Mouse (Mus musculus) intestine, embryonic 14.5 days (tissue): ENCODE measurements around the gene Bcl6b. TPM values are rescaled to one million over a fixed set of nuclear protein-coding genes. Genes with fewer than 3 reads are reported as not detected.

ENCODE experiments used
- ATAC-seq: fragments of 200-750 bp; cut with Nextera tagmentation; replicated peaks from 2 replicates; pipeline ENCODE4 v1.8.0; 2017; ENCODE audit warnings: low read depth, moderate number of reproducible peaks, moderate TSS enrichment, moderate library complexity; ENCODE audit not compliant: low FRiP score, low TSS enrichment
- DNase-seq: peaks from one replicate; pipeline ENCODE4 v3.0.0-alpha.2; 2018; ENCODE audit warnings: low spot score
- H3K27ac ChIP-seq: fragments of 300-500 bp; sonication (generic); 2 replicates; pipeline ENCODE4 v1.5.1; 2014; ENCODE audit warnings: low read depth, mild to moderate bottlenecking, control low read depth
- H3K27me3 ChIP-seq: fragments of 300-500 bp; sonication (generic); replicated peaks from 2 replicates; pipeline ENCODE4 v1.6.1; 2014; ENCODE audit warnings: low read length, control low read depth; ENCODE audit not compliant: control insufficient read depth, insufficient read depth
- H3K36me3 ChIP-seq: fragments of 300-500 bp; sonication (generic); 2 replicates; pipeline ENCODE4 v1.6.1; 2014; ENCODE audit warnings: low read length, control low read depth; ENCODE audit not compliant: control insufficient read depth, insufficient read depth
- H3K4me1 ChIP-seq: fragments of 300-500 bp; sonication (generic); replicated peaks from 2 replicates; pipeline ENCODE4 v1.6.1; 2014; ENCODE audit warnings: low read length, control low read depth, mixed read lengths; ENCODE audit not compliant: control insufficient read depth, insufficient read depth
- H3K4me2 ChIP-seq: fragments of 300-500 bp; sonication (generic); 2 replicates; pipeline ENCODE4 v1.6.1; 2014; ENCODE audit warnings: low read length
- H3K4me3 ChIP-seq: fragments of 300-500 bp; sonication (generic); 2 replicates; pipeline ENCODE4 v1.5.1; 2014; ENCODE audit warnings: low read depth, low read length, control low read depth, mixed read lengths
- H3K9ac ChIP-seq: fragments of 300-500 bp; sonication (generic); 2 replicates; pipeline ENCODE4 v1.6.1; 2014; ENCODE audit warnings: mild to moderate bottlenecking, low read length
- H3K9me3 ChIP-seq: fragments of 300-500 bp; sonication (generic); 2 replicates; pipeline ENCODE4 v1.6.1; 2016; ENCODE audit warnings: low read length, control low read depth; ENCODE audit not compliant: control insufficient read depth
- WGBS: fragments of 180-500 bp; shearing (Covaris S2); extraction: QIAGEN DNeasy Blood & Tissue Kit; methylation state at CpG from one replicate; pipeline ENCODE4 v1.1.7; 2014; 5-methylcytosine and 5-hydroxymethylcytosine counted together
- polyA plus RNA-seq: library from polyadenylated mRNA; unstranded; fragments of >200 nt; fragmentation: Nextera tagmentation; extraction: Ambion mirVana; gene quantifications from 2 replicates; pipeline ENCODE4 v1.2.1, GENCODE M21; 2014

Gene Bcl6b
- polyA plus RNA-seq, 1 experiment from 2014 or later, result 12.2 TPM

DNA sequence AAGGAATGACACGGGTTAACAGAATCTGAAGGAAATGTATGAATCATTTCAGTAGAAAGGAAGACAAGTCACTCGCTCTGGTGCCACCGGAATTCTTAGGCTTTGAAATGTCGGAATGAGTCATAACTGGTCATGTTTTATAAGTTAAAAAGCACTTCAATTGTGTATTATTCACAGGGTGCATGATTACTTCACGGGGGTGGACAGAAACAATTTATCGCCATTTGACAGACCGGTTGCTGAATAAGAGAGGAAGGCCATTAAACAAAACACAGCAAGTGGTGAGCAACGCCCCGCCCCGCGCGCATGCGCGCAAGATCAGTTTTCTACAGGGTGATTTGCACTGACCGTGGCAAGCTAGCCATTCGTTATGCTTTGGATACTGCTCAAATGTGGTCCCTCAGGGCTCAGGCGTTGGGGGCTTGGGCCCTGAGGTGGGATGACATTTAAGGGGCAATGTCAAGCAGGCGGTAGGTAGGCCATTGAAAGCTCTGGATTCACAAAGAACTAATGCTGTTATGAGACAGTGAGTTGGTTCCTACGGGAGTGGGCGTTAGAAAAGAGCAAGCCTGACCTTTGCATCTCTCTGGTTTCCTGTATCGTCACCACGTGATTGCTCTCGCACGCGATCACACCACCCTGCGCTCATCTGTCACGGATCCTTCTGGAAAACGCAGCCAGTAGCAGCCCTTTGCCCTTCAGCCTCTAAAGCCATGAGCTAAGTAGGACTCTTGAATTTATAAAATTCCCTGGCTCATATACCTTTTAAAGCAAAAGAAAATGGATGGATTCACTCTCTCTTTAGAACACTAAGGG, 40.1 kb downstream of the Bcl6b start:
- 83% methylated on average over 28 of the region's 28 CpGs for WGBS
- peaks cover 8% of the 10 kb centered on the region; the same call in 1 of the 2 replicates for H3K4me1 ChIP-seq
- H3K9ac ChIP-seq, result no peak overlapping the region
- no peak overlapping the region for H3K4me2 ChIP-seq
- H3K4me3 ChIP-seq, result no peak overlapping the region
- no peaks in the 10 kb centered on the region for H3K9me3 ChIP-seq
- no peak overlapping the region for H3K27ac ChIP-seq
- H3K36me3 ChIP-seq, result no peaks in the 10 kb centered on the region
- ATAC-seq, result no peak
- H3K27me3 ChIP-seq, result no peaks in the 10 kb centered on the region
- no peak for DNase-seq

- no peak for ATAC-seq
- Histone ChIP-seq H3K4me1 (no peaks in the 10 kb centered on the region), H3K36me3 (no peaks in the 10 kb centered on the region), H3K4me3 (no peak overlapping the region), H3K4me2 (no peak overlapping the region), H3K27me3 (no peaks in the 10 kb centered on the region), H3K27ac (no peak overlapping the region), H3K9me3 (no peaks in the 10 kb centered on the region), H3K9ac (no peak overlapping the region)
- no peak for DNase-seq
- 66% methylated on average over 7 of the region's 7 CpGs for WGBS
Observed at GRCm38 (mm10) chr11:70185120-70185519, 44.5 kb downstream of the Bcl6b start.

GRCm38 (mm10) chr11:70180496-70180895, 49.1 kb downstream of the Bcl6b start:
- H3K36me3 ChIP-seq, result no peaks in the 10 kb centered on the region
- no peaks in the 10 kb centered on the region for H3K4me1 ChIP-seq
- 91% methylated on average over 4 of the region's 4 CpGs for WGBS
- no peak overlapping the region for H3K27ac ChIP-seq
- DNase-seq (no peak), ATAC-seq (no peak)
- H3K9ac ChIP-seq, result no peak overlapping the region
- H3K4me2 ChIP-seq, result no peak overlapping the region
- H3K9me3 ChIP-seq, result 0 out of 2 replicates have a peak, but pooled peaks cover 3% of the 10 kb centered on the region
- no peaks in the 10 kb centered on the region for H3K27me3 ChIP-seq
- no peak overlapping the region for H3K4me3 ChIP-seq

DNA sequence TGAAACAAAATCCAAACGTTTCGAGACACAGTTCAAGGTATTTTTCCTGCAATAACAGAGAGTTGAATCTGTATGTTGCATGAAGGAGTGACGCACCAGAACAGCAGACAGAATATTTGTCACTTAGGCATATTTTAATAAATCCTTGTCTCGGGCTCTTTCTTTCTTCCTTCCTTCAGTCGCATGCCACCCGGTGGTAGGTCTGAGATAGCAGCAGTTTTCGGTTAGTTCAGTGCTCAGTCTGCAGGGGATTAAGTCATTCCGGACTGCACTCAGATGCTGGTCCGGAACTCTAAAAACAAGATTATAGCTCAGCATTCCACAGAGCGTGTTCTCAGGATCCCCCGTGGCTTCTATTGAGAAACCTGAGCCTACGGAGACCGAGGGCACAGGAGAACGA, 50.2 kb downstream of the Bcl6b start:
- Histone ChIP-seq H3K27me3 (no peaks in the 10 kb centered on the region), H3K4me2 (no peak overlapping the region), H3K9me3 (0 out of 2 replicates have a peak, but pooled peaks cover 3% of the 10 kb centered on the region), H3K36me3 (no peaks in the 10 kb centered on the region), H3K9ac (no peak overlapping the region), H3K4me1 (no peaks in the 10 kb centered on the region), H3K27ac (no peak overlapping the region), H3K4me3 (no peak overlapping the region)
- ATAC-seq, result no peak
- peak; percentile 58 for DNase-seq
- 44% methylated on average over 14 of the region's 14 CpGs for WGBS

GRCm38 (mm10) chr11:70178756-70179155, 50.8 kb downstream of the Bcl6b start:
- ATAC-seq, result no peak
- WGBS, result 76% methylated on average over 11 of the region's 11 CpGs

GRCm38 (mm10) chr11:70178311-70178710, 51.3 kb downstream of the Bcl6b start:
- Histone ChIP-seq H3K9me3 (0 out of 2 replicates have a peak, but pooled peaks cover 3% of the 10 kb centered on the region), H3K9ac (no peak overlapping the region), H3K27ac (no peak overlapping the region), H3K4me3 (no peak overlapping the region), H3K4me2 (no peak overlapping the region), H3K27me3 (no peaks in the 10 kb centered on the region), H3K4me1 (no peaks in the 10 kb centered on the region), H3K36me3 (no peaks in the 10 kb centered on the region)
- WGBS, result 85% methylated on average over 11 of the region's 11 CpGs
- DNase-seq (no peak), ATAC-seq (no peak)

More at GRCm38 (mm10) chr11:70178756-70179155, 50.8 kb downstream of the Bcl6b start:
- H3K4me1 ChIP-seq, result no peaks in the 10 kb centered on the region
- H3K9ac ChIP-seq, result no peak overlapping the region
- no peak overlapping the region for H3K27ac ChIP-seq
- 0 out of 2 replicates have a peak, but pooled peaks cover 3% of the 10 kb centered on the region for H3K9me3 ChIP-seq
- H3K4me3 ChIP-seq, result no peak overlapping the region
- H3K27me3 ChIP-seq, result no peaks in the 10 kb centered on the region
- H3K36me3 ChIP-seq, result no peaks in the 10 kb centered on the region
- no peak overlapping the region for H3K4me2 ChIP-seq
- DNase-seq, result no peak

DNA sequence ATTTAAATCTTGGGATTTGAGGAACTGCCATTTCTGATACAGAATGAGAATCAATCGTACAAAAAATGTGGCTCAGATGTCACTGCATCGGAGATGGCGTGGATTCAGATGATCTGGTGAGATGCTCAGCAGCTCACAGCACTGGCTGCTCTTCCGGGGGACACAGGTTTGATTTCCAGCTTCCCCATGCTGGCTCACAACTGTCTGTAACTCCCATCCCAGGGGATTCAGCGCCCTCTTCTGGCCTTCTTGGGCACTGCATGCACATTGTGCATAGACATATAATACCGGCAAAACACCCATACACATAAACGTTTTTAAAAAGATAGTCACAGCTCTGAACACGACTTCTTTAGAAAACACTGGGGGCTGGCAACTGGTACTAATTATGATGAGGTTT, 52.0 kb downstream of the Bcl6b start:
- H3K36me3 ChIP-seq, result no peaks in the 10 kb centered on the region
- no peaks in the 10 kb centered on the region for H3K27me3 ChIP-seq
- no peak overlapping the region for H3K9ac ChIP-seq
- no peak for DNase-seq
- H3K27ac ChIP-seq, result no peak overlapping the region
- WGBS, result 75% methylated on average over 8 of the region's 8 CpGs
- H3K9me3 ChIP-seq, result 0 out of 2 replicates have a peak, but pooled peaks cover 3% of the 10 kb centered on the region
- no peak for ATAC-seq
- H3K4me1 ChIP-seq, result no peaks in the 10 kb centered on the region
- no peak overlapping the region for H3K4me2 ChIP-seq
- H3K4me3 ChIP-seq, result no peak overlapping the region

- Histone ChIP-seq H3K9ac (no peak overlapping the region), H3K4me1 (no peaks in the 10 kb centered on the region), H3K9me3 (0 out of 2 replicates have a peak, but pooled peaks cover 3% of the 10 kb centered on the region), H3K36me3 (no peaks in the 10 kb centered on the region), H3K4me3 (no peak overlapping the region), H3K27ac (no peak overlapping the region), H3K27me3 (no peaks in the 10 kb centered on the region), H3K4me2 (no peak overlapping the region)
- ATAC-seq (no peak), DNase-seq (no peak)
- 75% methylated on average over 4 of the region's 4 CpGs for WGBS
Observed at GRCm38 (mm10) chr11:70174491-70174890, 55.1 kb downstream of the Bcl6b start.
